Mouse (Mus musculus): ENCODE results near the gene Supt4a.

DNA sequence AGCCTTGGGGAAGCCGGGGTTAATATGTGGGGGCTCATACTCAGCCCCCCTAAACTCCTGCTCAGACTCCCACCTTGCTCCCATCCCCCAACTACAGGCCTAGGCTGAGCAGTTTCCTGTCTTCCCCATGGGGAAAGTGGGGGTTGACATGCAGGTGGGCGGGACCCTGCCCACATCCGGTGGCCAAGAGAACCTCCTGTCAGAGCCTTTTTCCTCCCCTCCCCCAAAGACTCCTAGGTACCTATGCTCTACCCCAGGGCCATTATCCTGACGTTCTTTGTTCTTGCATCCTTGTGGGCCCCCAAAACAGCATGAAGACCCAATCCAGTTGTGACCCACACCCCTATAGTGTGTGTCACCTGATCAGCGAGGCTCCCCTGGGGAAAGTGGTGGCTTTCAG is 17.3 kb downstream of the Supt4a start:
- no peak for TF ChIP-seq GATA1 (IDR thresholded peaks at IDR 0.05; ENCODE audit: borderline replicate concordance, low read length)
- TF ChIP-seq CTCF (IDR thresholded peaks at IDR 0.05; ENCODE audit: low read depth, low read length) = no peak
- no peak for TF ChIP-seq TAL1 (conservative IDR thresholded peaks at IDR 0.05; ENCODE audit: low read depth, low read length)
- TF ChIP-seq POLR2AphosphoS5 (IDR thresholded peaks at IDR 0.05; ENCODE audit: insufficient replicate concordance, low read depth, low read length) = no peak
